Mouse (Mus musculus) stomach, embryonic 16.5 days (tissue): ENCODE results near the gene Csnk2a1. TPM values are rescaled to one million over a fixed set of nuclear protein-coding genes. Genes with fewer than 3 reads are reported as not detected.
"Not testable (repeated sequence)": the region's sequence is repeated elsewhere in the genome, so short reads cannot be mapped to it uniquely, and the experiment has no call there.

Source experiments
- ATAC-seq: fragments of 200-750 bp; cut with Nextera tagmentation; 2 replicates; pipeline ENCODE4 v1.8.0; 2017; ENCODE audit warnings: moderate number of reproducible peaks, moderate TSS enrichment; ENCODE audit not compliant: insufficient read depth, low FRiP score
- H3K27ac ChIP-seq: fragments of 300-500 bp; sonication (generic); 2 replicates; pipeline ENCODE4 v1.5.1; 2014; ENCODE audit warnings: low read length
- H3K27me3 ChIP-seq: fragments of 300-500 bp; sonication (generic); 2 replicates; pipeline ENCODE4 v1.6.1; 2014; ENCODE audit warnings: low read length, control low read depth, mixed read lengths; ENCODE audit not compliant: control insufficient read depth, insufficient read depth
- H3K36me3 ChIP-seq: fragments of 300-500 bp; sonication (generic); 2 replicates; pipeline ENCODE4 v1.6.1; 2014; ENCODE audit warnings: low read length; ENCODE audit not compliant: control insufficient read depth, insufficient read depth
- H3K4me1 ChIP-seq: fragments of 300-500 bp; sonication (generic); 2 replicates; pipeline ENCODE4 v1.6.1; 2014; ENCODE audit warnings: low read length, control low read depth, mixed read lengths; ENCODE audit not compliant: control insufficient read depth, insufficient read depth
- H3K4me2 ChIP-seq: fragments of 300-500 bp; sonication (generic); 2 replicates; pipeline ENCODE4 v1.6.1; 2014; ENCODE audit warnings: low read depth, low read length, mixed read lengths
- H3K4me3 ChIP-seq: fragments of 300-500 bp; sonication (generic); replicated peaks from 2 replicates; pipeline ENCODE4 v1.5.1; 2014; ENCODE audit warnings: mild to moderate bottlenecking, low read length
- H3K9ac ChIP-seq: fragments of 300-500 bp; sonication (generic); 2 replicates; pipeline ENCODE4 v1.6.1; 2014; ENCODE audit warnings: low read length
- H3K9me3 ChIP-seq: fragments of 300-500 bp; sonication (generic); replicated peaks from 2 replicates; pipeline ENCODE4 v1.6.1; 2016; ENCODE audit warnings: low read length, control low read depth; ENCODE audit not compliant: control insufficient read depth
- WGBS: fragments of 180-500 bp; shearing (Covaris S2); extraction: QIAGEN DNeasy Blood & Tissue Kit; methylation state at CpG from one replicate; pipeline ENCODE4 v1.1.7; 2014; 5-methylcytosine and 5-hydroxymethylcytosine counted together
- polyA plus RNA-seq: library from polyadenylated mRNA; unstranded; fragments of >200 nt; fragmentation: Nextera tagmentation; extraction: Ambion mirVana; gene quantifications from 2 replicates; pipeline ENCODE4 v1.2.1, GENCODE M21; 2015

The Csnk2a1 gene
- polyA plus RNA-seq, 1 experiment from 2014 or later = 78.3 TPM

- Histone ChIP-seq H3K36me3 (peaks cover 30% of the 10 kb centered on the region), H3K4me3 (no peak overlapping the region), H3K4me1 (no peaks in the 10 kb centered on the region), H3K9me3 (no peaks in the 10 kb centered on the region), H3K27me3 (no peaks in the 10 kb centered on the region), H3K4me2 (no peak overlapping the region), H3K27ac (no peak overlapping the region), H3K9ac (no peak overlapping the region)
- 79% methylated on average over 2 of the region's 2 CpGs for WGBS
- ATAC-seq = no peak
Measured at GRCm38 (mm10) chr2:152273639-152274038, 47.0 kb downstream of the Csnk2a1 start.

GRCm38 (mm10) chr2:152281407-152281806 is 54.8 kb downstream of the Csnk2a1 start:
- peaks cover 7% of the 10 kb centered on the region; the same call in 1 of the 2 replicates for H3K36me3 ChIP-seq
- 67% methylated on average over 3 of the region's 3 CpGs for WGBS
- no peak overlapping the region for H3K4me3 ChIP-seq
- H3K4me2 ChIP-seq = no peak overlapping the region
- no peak for ATAC-seq
- no peaks in the 10 kb centered on the region for H3K4me1 ChIP-seq
- H3K9ac ChIP-seq = no peak overlapping the region
- no peaks in the 10 kb centered on the region for H3K27me3 ChIP-seq
- H3K27ac ChIP-seq = no peak overlapping the region
- no peaks in the 10 kb centered on the region for H3K9me3 ChIP-seq

- Histone ChIP-seq H3K27ac (no peak overlapping the region), H3K27me3 (no peaks in the 10 kb centered on the region), H3K4me2 (no peak overlapping the region), H3K9ac (no peak overlapping the region), H3K36me3 (peaks cover 7% of the 10 kb centered on the region; the same call in 1 of the 2 replicates), H3K4me1 (no peaks in the 10 kb centered on the region), H3K4me3 (no peak overlapping the region), H3K9me3 (no peaks in the 10 kb centered on the region)
- no peak for ATAC-seq
- whole genome bisulfite sequencing = 90% methylated on average over 5 of the region's 5 CpGs
Measured at GRCm38 (mm10) chr2:152287560-152287959, 60.9 kb downstream of the Csnk2a1 start.

GRCm38 (mm10) chr2:152288046-152288445 is 61.4 kb downstream of the Csnk2a1 start:
- 65% methylated on average over 8 of the region's 8 CpGs for WGBS
- no peak for ATAC-seq
- H3K36me3 ChIP-seq = peaks cover 7% of the 10 kb centered on the region; the same call in 1 of the 2 replicates
- no peak overlapping the region for H3K27ac ChIP-seq
- H3K4me1 ChIP-seq = peaks cover under 1% of the 10 kb centered on the region; the same call in 1 of the 2 replicates
- no peak overlapping the region for H3K4me3 ChIP-seq
- H3K27me3 ChIP-seq = no peaks in the 10 kb centered on the region
- no peak overlapping the region for H3K4me2 ChIP-seq
- no peaks in the 10 kb centered on the region for H3K9me3 ChIP-seq
- no peak overlapping the region for H3K9ac ChIP-seq

- H3K9ac ChIP-seq, H3K27ac ChIP-seq, ATAC-seq, H3K4me1 ChIP-seq, H3K27me3 ChIP-seq, H3K4me2 ChIP-seq, H3K4me3 ChIP-seq, H3K36me3 ChIP-seq, H3K9me3 ChIP-seq: not testable (repeated sequence)
- 65% methylated on average over 2 of the region's 2 CpGs for WGBS
Measured at GRCm38 (mm10) chr2:152289623-152290022, 63.0 kb downstream of the Csnk2a1 start.

- H3K9ac ChIP-seq = no peak overlapping the region
- ATAC-seq = no peak
- H3K4me3 ChIP-seq = no peak overlapping the region
- WGBS = 68% methylated on average over 2 of the region's 2 CpGs
- H3K9me3 ChIP-seq = no peaks in the 10 kb centered on the region
- no peak overlapping the region for H3K27ac ChIP-seq
- H3K36me3 ChIP-seq = no peaks in the 10 kb centered on the region
- H3K27me3 ChIP-seq = no peaks in the 10 kb centered on the region
- H3K4me1 ChIP-seq = peaks cover 16% of the 10 kb centered on the region; the same call in 1 of the 2 replicates
- no peak overlapping the region for H3K4me2 ChIP-seq
Measured at GRCm38 (mm10) chr2:152292475-152292874, 65.8 kb downstream of the Csnk2a1 start.

DNA sequence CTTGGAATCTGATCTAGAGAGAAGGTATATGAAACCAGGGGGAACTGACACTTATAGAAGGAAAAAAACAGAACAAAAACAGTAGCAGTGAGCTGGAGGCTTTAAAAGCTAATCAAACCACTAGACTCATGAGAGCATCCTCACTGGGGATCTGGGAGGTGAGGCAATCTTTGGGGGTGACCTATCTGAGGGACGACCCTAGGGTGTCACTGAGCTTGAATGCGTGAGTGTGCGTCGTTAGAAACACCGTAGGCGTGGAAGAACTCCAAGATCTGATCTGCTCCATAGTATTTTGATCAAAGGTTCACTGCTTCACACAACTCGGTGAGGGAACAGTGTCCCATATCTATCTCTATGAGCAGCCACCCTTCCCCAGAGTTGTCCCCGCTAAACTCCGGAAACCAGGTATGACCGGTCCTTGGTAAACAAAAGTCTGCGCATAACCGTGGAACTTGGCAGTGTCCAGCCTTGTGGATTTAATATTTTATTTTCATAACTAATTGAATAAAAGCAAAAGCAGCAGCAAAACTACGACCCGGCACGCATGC is 66.6 kb downstream of the Csnk2a1 start:
- Histone ChIP-seq H3K9ac (peak overlapping the region; percentile 97), H3K27me3 (no peaks in the 10 kb centered on the region), H3K27ac (no peak overlapping the region), H3K4me3 (peak overlapping the region; percentile 90), H3K9me3 (no peaks in the 10 kb centered on the region), H3K36me3 (no peaks in the 10 kb centered on the region), H3K4me2 (peak overlapping the region; percentile 79), H3K4me1 (peaks cover 19% of the 10 kb centered on the region; the same call in 1 of the 2 replicates)
- peak; percentile 23; the same call in 1 of the 2 replicates for ATAC-seq
- under 1% methylated on average over 15 of the region's 15 CpGs for WGBS

GRCm38 (mm10) chr2:152293727-152294475 is 67.3 kb downstream of the Csnk2a1 start, which contains the start of gene Tbc1d20:
Gene Tbc1d20 (plus strand): TSS chr2:152293828.
- peak within 1 kb of the TSS; percentile 90 for H3K4me3 ChIP-seq
- H3K27me3 ChIP-seq = no peaks in the 10 kb centered on the region
- H3K4me2 ChIP-seq = peak within 1 kb of the TSS; percentile 81
- H3K4me1 ChIP-seq = peaks cover 19% of the 10 kb centered on the region; the same call in 1 of the 2 replicates
- no peaks in the 10 kb centered on the region for H3K36me3 ChIP-seq
- peak; percentile 99 for ATAC-seq
- H3K9ac ChIP-seq = peak within 1 kb of the TSS; percentile 97
- peak within 1 kb of the TSS; percentile 83 for H3K27ac ChIP-seq
- under 1% methylated on average over 68 of the region's 70 CpGs for WGBS
- H3K9me3 ChIP-seq = no peaks in the 10 kb centered on the region

DNA sequence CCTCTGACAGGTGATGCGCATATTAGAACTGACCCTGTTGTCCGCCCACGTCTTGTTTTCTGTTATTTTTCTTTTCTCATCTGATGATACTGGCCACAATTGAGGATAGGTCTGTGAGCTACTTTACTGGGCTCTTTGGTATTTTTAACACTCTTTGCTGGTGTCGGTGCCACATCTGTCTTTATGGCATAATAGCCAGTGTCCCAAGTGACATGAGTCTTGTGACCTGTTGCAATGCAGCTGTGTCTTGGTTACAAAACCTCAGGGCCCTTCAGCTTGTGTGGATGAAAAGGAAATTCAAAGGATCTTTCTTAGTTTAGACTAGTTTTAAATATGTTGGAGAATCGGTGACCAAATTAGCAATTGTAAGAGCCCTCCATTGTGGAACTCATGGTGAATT is 67.9 kb downstream of the Csnk2a1 start:
- no peaks in the 10 kb centered on the region for H3K9me3 ChIP-seq
- no peaks in the 10 kb centered on the region for H3K36me3 ChIP-seq
- peak overlapping the region; percentile 90 for H3K4me3 ChIP-seq
- peaks cover 19% of the 10 kb centered on the region; the same call in 1 of the 2 replicates for H3K4me1 ChIP-seq
- H3K4me2 ChIP-seq = peak overlapping the region; percentile 81
- no peaks in the 10 kb centered on the region for H3K27me3 ChIP-seq
- no peak for ATAC-seq
- 29% methylated on average over 5 of the region's 5 CpGs for WGBS
- H3K27ac ChIP-seq = peak overlapping the region; percentile 83
- peak overlapping the region; percentile 97 for H3K9ac ChIP-seq
